In genomic region chr17:84111787-84112370, GRCm38 (mm10) we compare ENCODE assay signal across 10 mouse cellular contexts.
DNase-seq lines count a peak whose midpoint lies in the region; ATAC-seq and TF ChIP-seq lines count a peak whose summit lies in the region.
"Had no signal": no experiment of that assay in that cellular context is flagged by ENCODE, and none has a peak within 500 bp of the region (broad histone marks: within the 10 kb centered on the region; RNA-seq: fewer than 3 reads in every experiment).

No protein-coding gene starts in this region.

- peak; percentile 34 for DNase-seq in kidney, adult 2 months
- no peak for DNase-seq in kidney, postnatal 25 days
- peak; percentile 75 for DNase-seq in 3T3-L1 (ENCODE audit: low read depth, low spot score)
- DNase-seq in adrenal gland, postnatal 25 days = no peak
- DNase-seq: cerebellum, adult 2 months; right cerebral cortex, postnatal 14 days; thymus, postnatal 36 days had no signal

- WGBS in kidney, adult 2 months = 78% methylated on average over 10 of the region's 10 CpGs
- 53% methylated on average over 10 of the region's 10 CpGs for WGBS in limb, embryonic 15.5 days

- no peaks in the 10 kb centered on the region for H3K36me3 ChIP-seq in kidney, adult 2 months (ENCODE audit: control insufficient read depth, insufficient read depth, low read length)
- H3K36me3 ChIP-seq in limb, embryonic 15.5 days = no peaks in the 10 kb centered on the region

- H3K4me3 ChIP-seq in kidney, adult 2 months (ENCODE audit: insufficient read depth, low read depth, low read length) = no peak overlapping the region
- no peak overlapping the region for H3K4me3 ChIP-seq in brown adipose tissue, adult 24 weeks (ENCODE audit: insufficient read depth, low read depth, low read length)
- H3K4me3 ChIP-seq in limb, embryonic 15.5 days = no peak overlapping the region

- H3K4me1 ChIP-seq in kidney, adult 2 months (ENCODE audit: control insufficient read depth, insufficient read depth, low read length) = peaks cover 5% of the 10 kb centered on the region; the same call in 1 of the 2 replicates
- H3K4me1 ChIP-seq in brown adipose tissue, adult 24 weeks (ENCODE audit: control insufficient read depth, insufficient read depth, insufficient read length, low read length) = peaks cover 32% of the 10 kb centered on the region
- H3K4me1 ChIP-seq in limb, embryonic 15.5 days = peaks cover 54% of the 10 kb centered on the region

- peak; percentile 37 for ATAC-seq in limb, embryonic 15.5 days (ENCODE audit: insufficient number of reproducible peaks, low FRiP score, low TSS enrichment, low read depth)
- no peak for ATAC-seq in megakaryocyte-erythroid progenitor cell, adult 5-6 weeks (replicated peaks; ENCODE audit: low FRiP score, low TSS enrichment, poor library complexity, severe bottlenecking)

- H3K27ac ChIP-seq in kidney, adult 2 months (ENCODE audit: insufficient read depth, low read depth, low read length) = peak overlapping the region; percentile 33
- H3K27ac ChIP-seq in brown adipose tissue, adult 24 weeks (replicated peaks; ENCODE audit: low read depth, low read length) = peak overlapping the region; percentile 81
- H3K27ac ChIP-seq in limb, embryonic 15.5 days = peak overlapping the region; percentile 85

- TF ChIP-seq POLR2A in kidney, adult 2 months (IDR thresholded peaks at IDR 0.05; ENCODE audit: low read depth, low read length) = no peak

- no peaks in the 10 kb centered on the region for H3K27me3 ChIP-seq in kidney, adult 2 months (replicated peaks; ENCODE audit: control insufficient read depth, insufficient read depth, low read length)
- no peaks in the 10 kb centered on the region for H3K27me3 ChIP-seq in limb, embryonic 15.5 days

- no peaks in the 10 kb centered on the region for H3K9me3 ChIP-seq in limb, embryonic 15.5 days

- no peak for TF ChIP-seq CTCF in kidney, adult 2 months (conservative IDR thresholded peaks at IDR 0.05; ENCODE audit: insufficient read depth, insufficient read length, low read depth, low read length)

- H3K9ac ChIP-seq in limb, embryonic 15.5 days = no peak overlapping the region

- H3K4me2 ChIP-seq in limb, embryonic 15.5 days = no peak overlapping the region

Comparison
In these comparisons a context has a peak if more than half of its experiments do, and no peak if none do; other contexts are left out.
1. DNase-seq: peak in kidney, adult 2 months (single experiment) and 3T3-L1 (single experiment); none in kidney, postnatal 25 days (0 of 2) and adrenal gland, postnatal 25 days (single experiment).
2. H3K27ac ChIP-seq: peak in every context shown above with its lines; median percentile 85 in limb, embryonic 15.5 days; 81 in brown adipose tissue, adult 24 weeks; 33 in kidney, adult 2 months.